In genomic region chr5:121397187-121398145, GRCm38 (mm10) we compare ENCODE assay signal across 8 mouse cellular contexts. TPM values are rescaled to one million over a fixed set of nuclear protein-coding genes. Genes with fewer than 3 reads are reported as not detected.
A peak's percentile ranks its signal among the peaks of the same experiment; 100 is the strongest.
DNase-seq lines count a peak whose midpoint lies in the region; ATAC-seq lines count a peak whose summit lies in the region.

TSS of gene Naa25 (plus strand) at chr5:121397936.

- peak within 1 kb of the TSS; percentile 79 for H3K27ac ChIP-seq in hindbrain, embryonic 12.5 days

- ATAC-seq in hindbrain, embryonic 12.5 days (ENCODE audit: low FRiP score), result peak; percentile 96

- peak; percentile 99 for DNase-seq in NIH3T3 (ENCODE audit: low read depth)
- peak; percentile 98 to 99 for DNase-seq in cerebellum, postnatal 10 days
- DNase-seq in frontal cortex, postnatal 10 days (ENCODE audit: low spot score in 2 of 2), result peak; percentile 90 to 93
- DNase-seq in layer of hippocampus, postnatal 14 days (ENCODE audit: low spot score in 2 of 2), result peak; percentile 92 to 95
- DNase-seq in lung, postnatal 14 days, result peak; percentile 97
- peak; percentile 82 for DNase-seq in retina, adult 2 months (ENCODE audit: low read depth, low spot score)
- peak; percentile 92 to 96 for DNase-seq in thymus, postnatal 36 days

- H3K4me3 ChIP-seq in hindbrain, embryonic 12.5 days, result peak within 1 kb of the TSS; percentile 79

- peak within 1 kb of the TSS; percentile 96 for H3K4me2 ChIP-seq in hindbrain, embryonic 12.5 days (replicated peaks)

- 11% methylated on average over 53 of the region's 53 CpGs for WGBS in hindbrain, embryonic 12.5 days

- no peaks in the 10 kb centered on the region for H3K9me3 ChIP-seq in hindbrain, embryonic 12.5 days (replicated peaks)

- H3K9ac ChIP-seq in hindbrain, embryonic 12.5 days, result peak within 1 kb of the TSS; percentile 88

- peaks cover 4% of the 10 kb centered on the region; the same call in 1 of the 2 replicates for H3K36me3 ChIP-seq in hindbrain, embryonic 12.5 days

- peaks cover 15% of the 10 kb centered on the region for H3K4me1 ChIP-seq in hindbrain, embryonic 12.5 days

- no peaks in the 10 kb centered on the region for H3K27me3 ChIP-seq in hindbrain, embryonic 12.5 days

RNA-seq across cellular contexts. Expression of gene Naa25, which starts in this region (rescaled TPM):
- polyA plus RNA-seq in hindbrain, embryonic 12.5 days (2016; fragmentation: Nextera tagmentation; extraction: Ambion mirVana), result 42.7 and 43.3 TPM in 2 replicates
- total RNA-seq in layer of hippocampus, postnatal 14 days (2021), result 10 to 100 TPM; 39.4 to 41.9 TPM

Comparison
In these comparisons a context has a peak if more than half of its experiments do, and no peak if none do; other contexts are left out.
1. Peak in every context shown above with its lines: DNase-seq, ATAC-seq, H3K4me3 ChIP-seq and H3K27ac ChIP-seq.